Mouse (Mus musculus) kidney, adult 8-10 months (tissue): ENCODE results near the gene Sf3a3.

Experiments
- DNase-seq, 2 experiments: peaks; one replicate each; pipeline ENCODE4 v3.0.0; 2022

Gene Sf3a3

GRCm38 (mm10) chr4:124714545-124715481 is at the start of gene Sf3a3:
Gene Sf3a3 (plus strand): TSS chr4:124714776.
- peak; percentile 94 to 96 for DNase-seq

GRCm38 (mm10) chr4:124667476-124668033 is 47.0 kb upstream of the Sf3a3 start:
- no peak for DNase-seq

GRCm38 (mm10) chr4:124668078-124668477 is 46.5 kb upstream of the Sf3a3 start:
- DNase-seq = no peak

GRCm38 (mm10) chr4:124670232-124670631 is 44.3 kb upstream of the Sf3a3 start:
- DNase-seq = peak; percentile 63 to 73

GRCm38 (mm10) chr4:124671583-124671982 is 43.0 kb upstream of the Sf3a3 start:
- no peak for DNase-seq

- DNase-seq = no peak
These were observed 41.9 kb upstream of the Sf3a3 start for GRCm38 (mm10) chr4:124672347-124673320.

GRCm38 (mm10) chr4:124674334-124675032 is 40.1 kb upstream of the Sf3a3 start:
- DNase-seq = no peak

GRCm38 (mm10) chr4:124675037-124675436 is 39.5 kb upstream of the Sf3a3 start:
- peak in 1 of 2 experiments; percentile 57 for DNase-seq

GRCm38 (mm10) chr4:124675958-124676357 is 38.6 kb upstream of the Sf3a3 start:
- no peak for DNase-seq

- no peak for DNase-seq
These were observed 32.3 kb upstream of the Sf3a3 start for GRCm38 (mm10) chr4:124682270-124682669.

GRCm38 (mm10) chr4:124683474-124683873 is 31.1 kb upstream of the Sf3a3 start:
- DNase-seq = no peak

- DNase-seq = no peak
These were observed 29.6 kb upstream of the Sf3a3 start for GRCm38 (mm10) chr4:124685004-124685403.

GRCm38 (mm10) chr4:124685453-124685852 is 29.1 kb upstream of the Sf3a3 start:
- no peak for DNase-seq

GRCm38 (mm10) chr4:124685897-124686402 is 28.6 kb upstream of the Sf3a3 start:
- DNase-seq = no peak

- DNase-seq = no peak
These were observed 23.1 kb upstream of the Sf3a3 start for GRCm38 (mm10) chr4:124691455-124691854.

- DNase-seq = no peak
These were observed 22.1 kb upstream of the Sf3a3 start for GRCm38 (mm10) chr4:124692416-124692861.

- peak; percentile 91 to 95 for DNase-seq
These were observed 21.3 kb upstream of the Sf3a3 start, which contains the start of gene Utp11 for GRCm38 (mm10) chr4:124693135-124693894. Gene Utp11 (minus strand): TSS chr4:124693600.

GRCm38 (mm10) chr4:124694572-124694971 is 20.0 kb upstream of the Sf3a3 start:
- DNase-seq = no peak

- DNase-seq = peak; percentile 67 to 68
These were observed 18.6 kb upstream of the Sf3a3 start for GRCm38 (mm10) chr4:124695786-124696516.

- no peak for DNase-seq
These were observed 14.8 kb upstream of the Sf3a3 start for GRCm38 (mm10) chr4:124699791-124700190.
